8 mouse cellular contexts compared by ENCODE assay signal in genomic region chr4:108779763-108780056, GRCm38 (mm10). TPM values are rescaled to one million over a fixed set of nuclear protein-coding genes. Genes with fewer than 3 reads are reported as not detected.
DNase-seq lines count a peak whose midpoint lies in the region; ATAC-seq and TF ChIP-seq lines count a peak whose summit lies in the region.

No protein-coding gene starts in this region.

- no peak for TF ChIP-seq POLR2A in ES-Bruce4 (IDR thresholded peaks at IDR 0.05; ENCODE audit: insufficient read depth, low read length)

- peak overlapping the region; percentile 86 for H3K4me2 ChIP-seq in heart, embryonic 13.5 days
- peak overlapping the region; percentile 67 for H3K4me2 ChIP-seq in forebrain, embryonic 14.5 days (ENCODE audit: low read length)

- H3K36me3 ChIP-seq in heart, embryonic 13.5 days, result no peaks in the 10 kb centered on the region
- H3K36me3 ChIP-seq in ES-Bruce4 (ENCODE audit: control insufficient read depth, insufficient read depth, low read length, poor library complexity, severe bottlenecking), result no peaks in the 10 kb centered on the region
- no peaks in the 10 kb centered on the region for H3K36me3 ChIP-seq in forebrain, embryonic 14.5 days (ENCODE audit: control insufficient read depth, insufficient read depth, low read length)

- no peak for TF ChIP-seq CTCF in ES-Bruce4 (IDR thresholded peaks at IDR 0.05; ENCODE audit: low read depth, low read length)

- no peak for TF ChIP-seq EP300 in ES-Bruce4 (IDR thresholded peaks at IDR 0.05; ENCODE audit: insufficient read depth, low read depth, low read length)

- no peaks in the 10 kb centered on the region for H3K9me3 ChIP-seq in heart, embryonic 13.5 days
- no peaks in the 10 kb centered on the region for H3K9me3 ChIP-seq in ES-Bruce4 (replicated peaks; ENCODE audit: control insufficient read depth, insufficient read depth, low read length, poor library complexity, severe bottlenecking)
- no peaks in the 10 kb centered on the region for H3K9me3 ChIP-seq in forebrain, embryonic 14.5 days (replicated peaks; ENCODE audit: control insufficient read depth, low read length)

- ATAC-seq in heart, embryonic 13.5 days (ENCODE audit: extremely low read depth, insufficient number of reproducible peaks, low FRiP score, low TSS enrichment), result no peak
- no peak; the same call in 1 of the 2 replicates for ATAC-seq in forebrain, embryonic 14.5 days
- ATAC-seq in megakaryocyte, adult 5-6 weeks (ENCODE audit: poor library complexity, severe bottlenecking), result 0 out of 2 replicates have a peak, but pooled peaks have one; percentile 8

- peak overlapping the region; percentile 99 for H3K9ac ChIP-seq in heart, embryonic 13.5 days
- H3K9ac ChIP-seq in ES-Bruce4 (ENCODE audit: low read depth, poor library complexity, severe bottlenecking), result peak overlapping the region; percentile 93
- peak overlapping the region; percentile 99 for H3K9ac ChIP-seq in forebrain, embryonic 14.5 days (ENCODE audit: low read length)

- WGBS in heart, embryonic 13.5 days, result 1% methylated on average over 7 of the region's 7 CpGs
- 0% methylated on average over 7 of the region's 7 CpGs for WGBS in forebrain, embryonic 14.5 days

- no peaks in the 10 kb centered on the region for H3K27me3 ChIP-seq in heart, embryonic 13.5 days (replicated peaks)
- no peaks in the 10 kb centered on the region; the same call in 1 of the 2 replicates for H3K27me3 ChIP-seq in ES-Bruce4 (ENCODE audit: control insufficient read depth, insufficient read depth, low read length, poor library complexity, severe bottlenecking)
- no peaks in the 10 kb centered on the region for H3K27me3 ChIP-seq in forebrain, embryonic 14.5 days (replicated peaks; ENCODE audit: control insufficient read depth, insufficient read depth, low read length)

- H3K4me1 ChIP-seq in heart, embryonic 13.5 days, result peaks cover 14% of the 10 kb centered on the region; the same call in 1 of the 2 replicates
- no peaks in the 10 kb centered on the region for H3K4me1 ChIP-seq in ES-Bruce4 (ENCODE audit: control insufficient read depth, insufficient read depth, low read length)
- H3K4me1 ChIP-seq in forebrain, embryonic 14.5 days (ENCODE audit: control insufficient read depth, insufficient read depth, low read length), result peaks cover 3% of the 10 kb centered on the region

- H3K27ac ChIP-seq in heart, embryonic 13.5 days (replicated peaks), result peak overlapping the region; percentile 94
- H3K27ac ChIP-seq in ES-Bruce4 (ENCODE audit: insufficient read depth, low read length), result no peak overlapping the region
- H3K27ac ChIP-seq in forebrain, embryonic 14.5 days (ENCODE audit: low read depth, low read length), result peak overlapping the region; percentile 98

- H3K4me3 ChIP-seq in heart, embryonic 13.5 days, result peak overlapping the region; percentile 95
- H3K4me3 ChIP-seq in ES-Bruce4 (ENCODE audit: low read depth, low read length), result peak overlapping the region; percentile 80
- H3K4me3 ChIP-seq in forebrain, embryonic 14.5 days (ENCODE audit: low read depth, low read length), result peak overlapping the region; percentile 86

- no peak for DNase-seq in heart, adult 8-10 months (ENCODE audit: low spot score)
- no peak for DNase-seq in forebrain, embryonic 14.5 days (ENCODE audit: low spot score)
- no peak for DNase-seq in adrenal gland, adult 8-10 months
- DNase-seq in layer of hippocampus, postnatal 36 days, result no peak
- DNase-seq in cerebellum, postnatal 14 days, result no peak

RNA-seq across cellular contexts. Expression of gene Zfyve9, which starts 0.9 kb away (rescaled TPM):
- polyA plus RNA-seq in heart, embryonic 13.5 days (2015; fragmentation: Nextera tagmentation; extraction: Ambion mirVana), result 2.8 TPM in 2 replicates
- 10 to 100 TPM; 26.8 to 30.7 (median 29.0) TPM for total RNA-seq in heart, adult 8-10 months (2022)
- polyA plus RNA-seq in ES-Bruce4 (2011; ENCODE audit: insufficient read depth, insufficient read length, low read depth, missing spikeins), result 16.0 and 17.7 TPM in 2 replicates
- 4.9 and 6.8 TPM in 2 replicates for polyA plus RNA-seq in forebrain, embryonic 14.5 days (2014; fragmentation: Nextera tagmentation; extraction: Ambion mirVana)
- total RNA-seq in megakaryocyte, adult 5-6 weeks (2015), result 12.2 and 13.0 TPM in 2 replicates
- total RNA-seq in megakaryocyte, adult 5-6 weeks (2017), result 13.7 and 15.7 TPM in 2 replicates
- 10 to 100 TPM; 29.0 to 35.6 (median 34.1) TPM for total RNA-seq in adrenal gland, adult 8-10 months (2022)
- total RNA-seq in layer of hippocampus, postnatal 36 days (2021), result 10 to 100 TPM; 53.4 to 55.7 TPM

RNA-seq across cellular contexts. Expression of gene Btf3l4, which starts 53.7 kb away (rescaled TPM):
- polyA plus RNA-seq in heart, embryonic 13.5 days (2015; fragmentation: Nextera tagmentation; extraction: Ambion mirVana), result 163 and 171 TPM in 2 replicates
- 10 to 100 TPM; 71.7 to 87.3 (median 80.1) TPM for total RNA-seq in heart, adult 8-10 months (2022)
- polyA plus RNA-seq in ES-Bruce4 (2011; ENCODE audit: insufficient read depth, insufficient read length, low read depth, missing spikeins), result 152 and 155 TPM in 2 replicates
- 257 and 287 TPM in 2 replicates for polyA plus RNA-seq in forebrain, embryonic 14.5 days (2014; fragmentation: Nextera tagmentation; extraction: Ambion mirVana)
- total RNA-seq in megakaryocyte, adult 5-6 weeks (2015), result 73.0 and 80.3 TPM in 2 replicates
- total RNA-seq in megakaryocyte, adult 5-6 weeks (2017), result 51.2 and 57.6 TPM in 2 replicates
- 100 to 1,000 TPM; 127 to 133 (median 131) TPM for total RNA-seq in adrenal gland, adult 8-10 months (2022)
- total RNA-seq in layer of hippocampus, postnatal 36 days (2021), result 10 to 100 TPM; 79.0 to 83.1 TPM

RNA-seq across cellular contexts. Expression of gene Txndc12, which starts 54.7 kb away (rescaled TPM):
- polyA plus RNA-seq in heart, embryonic 13.5 days (2015; fragmentation: Nextera tagmentation; extraction: Ambion mirVana), result 121 and 130 TPM in 2 replicates
- 10 to 100 TPM; 26.2 to 31.4 (median 27.8) TPM for total RNA-seq in heart, adult 8-10 months (2022)
- 90.6 and 99.2 TPM in 2 replicates for polyA plus RNA-seq in ES-Bruce4 (2011; ENCODE audit: insufficient read depth, insufficient read length, low read depth, missing spikeins)
- polyA plus RNA-seq in forebrain, embryonic 14.5 days (2014; fragmentation: Nextera tagmentation; extraction: Ambion mirVana), result 92.3 and 94.3 TPM in 2 replicates
- 48.6 and 56.1 TPM in 2 replicates for total RNA-seq in megakaryocyte, adult 5-6 weeks (2015)
- total RNA-seq in megakaryocyte, adult 5-6 weeks (2017), result 66.5 and 66.7 TPM in 2 replicates
- total RNA-seq in adrenal gland, adult 8-10 months (2022), result 10 to 100 TPM; 62.5 to 76.1 (median 70.7) TPM
- total RNA-seq in layer of hippocampus, postnatal 36 days (2021), result 10 to 100 TPM; 32.9 to 35.6 TPM
